Mouse (Mus musculus) kidney, adult 2 months (tissue): ENCODE measurements at regions not wholly inside any gene's neighbourhood (a gene's known extent, or its start where the extent isn't known, plus 50 kb on each side); places are given as distances from the start of the nearest gene placed in this dataset.

Experiments used
- CTCF ChIP-seq: fragments of 200-500 bp; conservative IDR thresholded peaks from 2 replicates; pipeline ENCODE4 v1.5.1; 2011; ENCODE audit warnings: low read depth, mild to moderate bottlenecking, control low read depth, low read length, moderate library complexity, mixed read lengths; ENCODE audit not compliant: insufficient read depth, insufficient read length
- POLR2A ChIP-seq: fragments of 200-500 bp; IDR thresholded peaks from one replicate; pipeline ENCODE4 v1.6.1; 2011; ENCODE audit warnings: low read depth, low read length, control low read depth

- TF ChIP-seq CTCF (no peak), POLR2A (no peak)
Observed at GRCm38 (mm10) chr8:46900826-46901225, 85.9 kb upstream of the Enpp6 start.
